Mouse (Mus musculus) thymus, adult 2 months (tissue): ENCODE data around the gene Cog1.

Experiments
- CTCF ChIP-seq: fragments of 200-500 bp; IDR thresholded peaks from 2 replicates; pipeline ENCODE4 v1.5.1; 2012; ENCODE audit warnings: mild to moderate bottlenecking, control low read depth, low read length, moderate library complexity, borderline replicate concordance; ENCODE audit not compliant: control insufficient read depth, poor library complexity, insufficient read depth; ENCODE audit errors: extremely low read depth
- POLR2A ChIP-seq: fragments of 200-500 bp; IDR thresholded peaks from 2 replicates; pipeline ENCODE4 v1.6.1; 2012; ENCODE audit warnings: mild to moderate bottlenecking, low read length, control low read depth, moderate library complexity; ENCODE audit not compliant: control insufficient read depth, poor library complexity, insufficient read depth; ENCODE audit errors: extremely low read depth

- TF ChIP-seq CTCF: no peak
- no peak for TF ChIP-seq POLR2A
Observed at GRCm38 (mm10) chr11:113711061-113711460, 62.1 kb downstream of the Cog1 start.
